Mouse (Mus musculus) midbrain, postnatal 0 days (tissue): ENCODE measurements at regions not wholly inside any gene's neighbourhood (a gene's known extent, or its start where the extent isn't known, plus 50 kb on each side); places are given as distances from the start of the nearest gene placed in this dataset.

Experiments
- ATAC-seq: fragments of 200-750 bp; cut with Nextera tagmentation; 2 replicates; pipeline ENCODE4 v1.8.0; 2017; ENCODE audit warnings: moderate number of reproducible peaks, mild to moderate bottlenecking, moderate TSS enrichment, moderate library complexity; ENCODE audit not compliant: low FRiP score
- DNase-seq: peaks from one replicate; pipeline ENCODE4 v3.0.0-alpha.2; 2015; ENCODE audit warnings: low spot score
- H3K27ac ChIP-seq: fragments of 300-500 bp; sonication (generic); 2 replicates; pipeline ENCODE4 v1.5.1; 2014; ENCODE audit warnings: low read depth, mild to moderate bottlenecking, low read length, mixed read lengths
- H3K27me3 ChIP-seq: fragments of 300-500 bp; sonication (generic); 2 replicates; pipeline ENCODE4 v1.6.1; 2014; ENCODE audit warnings: low read length, control low read depth, mixed read lengths; ENCODE audit not compliant: insufficient read depth
- H3K36me3 ChIP-seq: fragments of 300-500 bp; sonication (generic); 2 replicates; pipeline ENCODE4 v1.6.1; 2014; ENCODE audit warnings: low read length, control low read depth, mixed read lengths; ENCODE audit not compliant: insufficient read depth
- H3K4me1 ChIP-seq: fragments of 300-500 bp; sonication (generic); 2 replicates; pipeline ENCODE4 v1.6.1; 2014; ENCODE audit warnings: mild to moderate bottlenecking, control low read depth, antibody characterized with exemption, low read length, mixed read lengths; ENCODE audit not compliant: insufficient read depth
- H3K4me2 ChIP-seq: fragments of 300-500 bp; sonication (generic); 2 replicates; pipeline ENCODE4 v1.6.1; 2014; ENCODE audit warnings: low read depth, mild to moderate bottlenecking, low read length, mixed read lengths; ENCODE audit not compliant: poor library complexity, severe bottlenecking
- H3K4me3 ChIP-seq: fragments of 300-500 bp; sonication (generic); 2 replicates; pipeline ENCODE4 v1.5.1; 2014; ENCODE audit warnings: low read depth, mild to moderate bottlenecking, low read length, moderate library complexity
- H3K9ac ChIP-seq: fragments of 300-500 bp; sonication (generic); replicated peaks from 2 replicates; pipeline ENCODE4 v1.6.1; 2014; ENCODE audit warnings: mild to moderate bottlenecking, low read length, moderate library complexity, mixed read lengths; ENCODE audit not compliant: poor library complexity, severe bottlenecking
- H3K9me3 ChIP-seq: fragments of 300-500 bp; sonication (generic); 2 replicates; pipeline ENCODE4 v1.6.1; 2016; ENCODE audit warnings: low read length, control low read depth
- CTCF ChIP-seq: IDR thresholded peaks from 2 replicates; pipeline ENCODE4 v1.5.1; 2016; ENCODE audit warnings: antibody characterized with exemption, mild to moderate bottlenecking
- WGBS: fragments of 180-500 bp; shearing (Covaris S2); extraction: QIAGEN DNeasy Blood & Tissue Kit; methylation state at CpG from one replicate; pipeline ENCODE4 v1.1.7; 2014; 5-methylcytosine and 5-hydroxymethylcytosine counted together

DNA sequence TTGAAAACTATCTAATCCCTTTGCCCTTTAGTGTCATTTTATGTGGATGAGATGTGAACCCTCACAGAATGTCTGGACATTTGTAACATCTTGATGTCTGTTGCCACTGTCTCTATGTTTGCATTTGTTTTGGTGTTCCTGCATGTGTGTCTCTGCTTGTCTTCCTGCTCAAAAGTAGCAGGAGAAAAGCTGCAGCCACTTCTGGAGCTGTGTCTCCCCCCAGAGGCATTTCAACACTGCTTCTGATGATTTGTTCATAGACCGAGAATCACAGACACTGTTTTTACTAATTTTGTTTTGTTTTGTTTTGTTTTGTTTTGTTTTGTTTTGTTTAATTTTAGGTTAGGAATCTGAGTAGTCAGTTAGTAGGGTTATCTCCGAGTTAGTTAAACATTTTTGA is 883.8 kb downstream of the Gbe1 start:
- ATAC-seq, result no peak
- TF ChIP-seq CTCF, result peak; percentile 70
- peak; percentile 68 for DNase-seq
- no peak overlapping the region for H3K27ac ChIP-seq
- no peaks in the 10 kb centered on the region for H3K4me1 ChIP-seq
- no peak overlapping the region for H3K9ac ChIP-seq
- H3K9me3 ChIP-seq, result no peaks in the 10 kb centered on the region
- no peaks in the 10 kb centered on the region for H3K27me3 ChIP-seq
- H3K4me3 ChIP-seq, result no peak overlapping the region
- H3K4me2 ChIP-seq, result no peak overlapping the region
- WGBS, result 69% methylated on average over 2 of the region's 2 CpGs
- no peaks in the 10 kb centered on the region for H3K36me3 ChIP-seq

DNA sequence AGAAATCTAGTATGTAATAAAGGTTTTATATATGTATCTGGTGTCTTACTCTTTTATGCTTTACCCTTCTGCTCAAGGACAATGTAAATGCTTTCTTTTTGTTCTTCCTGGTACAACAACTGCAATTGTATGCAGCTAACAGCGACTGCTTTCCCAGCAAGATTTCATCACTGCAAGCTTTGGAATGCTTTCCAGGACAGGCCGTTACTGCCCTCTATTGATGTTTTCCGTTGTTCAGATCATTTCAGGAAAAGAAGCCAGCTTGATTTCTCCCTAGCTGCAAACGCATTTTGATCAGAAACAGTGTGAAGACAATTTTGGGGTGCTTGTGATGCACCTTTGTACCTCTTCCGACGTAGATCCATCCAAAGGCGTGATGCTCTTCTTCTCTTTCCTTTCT is 895.1 kb downstream of the Gbe1 start:
- no peaks in the 10 kb centered on the region for H3K27me3 ChIP-seq
- no peaks in the 10 kb centered on the region for H3K36me3 ChIP-seq
- H3K4me2 ChIP-seq, result no peak overlapping the region
- H3K4me3 ChIP-seq, result no peak overlapping the region
- ATAC-seq (no peak), DNase-seq (peak; percentile 83)
- H3K27ac ChIP-seq, result no peak overlapping the region
- no peaks in the 10 kb centered on the region for H3K9me3 ChIP-seq
- peak; percentile 84 for TF ChIP-seq CTCF
- H3K9ac ChIP-seq, result no peak overlapping the region
- no peaks in the 10 kb centered on the region for H3K4me1 ChIP-seq
- WGBS, result 46% methylated on average over 7 of the region's 7 CpGs

DNA sequence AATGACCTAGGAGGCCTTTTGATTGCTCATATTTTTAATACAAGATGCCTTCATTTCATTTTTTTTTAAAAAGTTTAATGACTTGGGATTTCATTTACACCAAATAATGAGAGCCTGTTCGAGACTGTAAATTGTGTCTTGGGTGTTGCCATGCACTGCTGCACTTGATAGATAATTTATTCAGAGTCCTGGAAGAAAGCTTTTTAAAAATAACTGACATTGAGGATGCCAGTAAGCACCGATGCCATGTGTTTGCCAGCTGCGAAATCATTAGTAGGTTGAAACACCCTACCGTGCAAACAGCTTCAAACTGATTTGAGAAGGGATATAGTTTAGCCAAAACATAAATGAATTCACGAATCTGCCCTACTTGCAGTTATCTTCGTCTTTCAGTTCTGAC is 910.7 kb downstream of the Gbe1 start:
- no peak overlapping the region for H3K27ac ChIP-seq
- H3K4me1 ChIP-seq, result no peaks in the 10 kb centered on the region
- H3K9ac ChIP-seq, result no peak overlapping the region
- 36% methylated on average over 6 of the region's 6 CpGs for WGBS
- no peaks in the 10 kb centered on the region for H3K36me3 ChIP-seq
- H3K9me3 ChIP-seq, result no peaks in the 10 kb centered on the region
- DNase-seq (no peak), ATAC-seq (no peak)
- H3K4me2 ChIP-seq, result no peak overlapping the region
- TF ChIP-seq CTCF, result no peak
- no peaks in the 10 kb centered on the region for H3K27me3 ChIP-seq
- no peak overlapping the region for H3K4me3 ChIP-seq

DNA sequence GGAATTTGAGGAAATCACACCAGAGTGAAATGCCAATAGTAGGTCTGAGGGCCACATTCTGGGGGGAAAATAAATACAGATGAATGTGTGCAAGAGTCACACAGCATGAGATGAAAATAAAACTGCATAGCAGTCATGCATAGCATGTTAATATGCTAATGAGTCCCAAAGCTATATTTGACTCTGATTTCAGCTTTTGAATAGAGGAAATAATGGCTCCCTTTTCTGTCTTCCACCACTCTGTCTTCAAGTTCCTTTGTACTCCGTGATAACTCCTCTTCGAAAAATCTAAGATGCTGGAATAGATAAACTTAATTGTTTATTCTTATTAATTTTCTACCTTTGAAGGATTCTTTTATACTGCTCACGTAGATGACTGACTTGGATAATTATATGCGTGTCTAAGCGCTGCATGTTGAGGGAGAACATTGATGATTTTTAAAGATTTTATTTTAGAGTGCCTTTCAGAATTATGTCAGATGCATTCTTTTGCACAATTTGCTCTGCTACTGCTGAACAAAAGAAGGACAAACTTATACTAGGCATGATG is 916.4 kb downstream of the Gbe1 start:
- TF ChIP-seq CTCF, result no peak
- Histone ChIP-seq H3K4me1 (no peaks in the 10 kb centered on the region), H3K4me2 (no peak overlapping the region), H3K27ac (no peak overlapping the region), H3K9ac (no peak overlapping the region), H3K27me3 (no peaks in the 10 kb centered on the region), H3K9me3 (no peaks in the 10 kb centered on the region), H3K4me3 (no peak overlapping the region), H3K36me3 (no peaks in the 10 kb centered on the region)
- ATAC-seq (no peak), DNase-seq (no peak)
- 75% methylated on average over 5 of the region's 5 CpGs for WGBS

DNA sequence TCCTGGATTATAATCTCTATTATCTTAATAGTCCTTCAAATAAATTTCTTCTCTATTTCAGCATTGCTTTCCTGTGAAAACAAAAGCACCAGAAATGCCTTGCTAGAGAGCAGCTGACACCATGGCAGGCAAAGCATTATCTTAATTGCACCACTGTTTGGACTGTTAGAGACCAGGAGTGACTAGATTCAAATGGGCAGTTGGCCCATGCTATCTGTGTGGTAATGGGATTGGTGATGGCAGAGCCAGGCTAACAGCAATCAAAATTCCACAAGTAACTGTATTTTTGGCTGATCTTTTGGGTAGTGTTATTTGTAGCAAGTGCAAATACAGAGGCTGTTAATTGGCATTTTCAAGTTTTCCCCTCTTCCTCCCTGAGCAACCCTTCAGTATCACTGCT is 929.3 kb downstream of the Gbe1 start:
- no peak for TF ChIP-seq CTCF
- no peak overlapping the region for H3K4me3 ChIP-seq
- H3K36me3 ChIP-seq, result no peaks in the 10 kb centered on the region
- H3K27me3 ChIP-seq, result no peaks in the 10 kb centered on the region
- no peak overlapping the region for H3K9ac ChIP-seq
- ATAC-seq (no peak), DNase-seq (no peak)
- no peaks in the 10 kb centered on the region for H3K4me1 ChIP-seq
- H3K27ac ChIP-seq, result no peak overlapping the region
- no peak overlapping the region for H3K4me2 ChIP-seq
- H3K9me3 ChIP-seq, result no peaks in the 10 kb centered on the region

DNA sequence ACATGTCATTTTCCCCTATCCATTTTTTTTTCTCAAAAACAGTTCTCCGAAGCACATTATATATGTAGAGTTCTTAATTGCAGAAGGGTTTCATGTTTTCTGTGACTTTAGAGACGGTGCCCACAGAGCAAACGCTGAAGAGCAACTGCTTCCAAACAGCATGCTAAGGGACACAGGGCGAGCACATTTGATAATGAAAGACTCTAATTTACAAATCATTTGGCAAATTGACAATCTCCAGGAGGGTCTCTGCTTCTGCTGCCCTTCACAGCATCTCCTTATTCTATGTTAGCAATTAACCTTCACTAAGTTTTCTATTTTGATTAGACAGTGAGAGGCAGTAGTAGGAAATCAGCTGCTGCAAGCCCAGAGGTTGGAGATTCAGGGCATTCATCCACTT is 929.7 kb downstream of the Gbe1 start:
- H3K27ac ChIP-seq, result no peak overlapping the region
- no peak overlapping the region for H3K4me2 ChIP-seq
- no peak overlapping the region for H3K9ac ChIP-seq
- H3K4me3 ChIP-seq, result no peak overlapping the region
- ATAC-seq, result no peak
- no peaks in the 10 kb centered on the region for H3K9me3 ChIP-seq
- WGBS, result 65% methylated on average over 4 of the region's 4 CpGs
- H3K27me3 ChIP-seq, result no peaks in the 10 kb centered on the region
- no peaks in the 10 kb centered on the region for H3K36me3 ChIP-seq
- H3K4me1 ChIP-seq, result no peaks in the 10 kb centered on the region
- DNase-seq, result no peak
- TF ChIP-seq CTCF, result no peak
